Mouse (Mus musculus) hindbrain, embryonic 11.5 days (tissue): ENCODE measurements around the gene Nfkbib. TPM values are rescaled to one million over a fixed set of nuclear protein-coding genes. Genes with fewer than 3 reads are reported as not detected.

Source experiments
- ATAC-seq: fragments of 200-750 bp; cut with Nextera tagmentation; 2 replicates; pipeline ENCODE4 v1.8.0; 2017; ENCODE audit warnings: mild to moderate bottlenecking, moderate TSS enrichment, moderate library complexity; ENCODE audit not compliant: low FRiP score
- DNase-seq: peaks from one replicate; pipeline ENCODE4 v3.0.0-alpha.2; 2015; ENCODE audit warnings: low spot score
- H3K27ac ChIP-seq: fragments of 300-500 bp; sonication (generic); 2 replicates; pipeline ENCODE4 v1.5.1; 2014; ENCODE audit warnings: mild to moderate bottlenecking, low read depth, low read length
- H3K27me3 ChIP-seq: fragments of 300-500 bp; sonication (generic); 2 replicates; pipeline ENCODE4 v1.6.1; 2014; ENCODE audit warnings: mild to moderate bottlenecking, low read length, moderate library complexity, mixed read lengths; ENCODE audit not compliant: control insufficient read depth, insufficient read depth
- H3K36me3 ChIP-seq: fragments of 300-500 bp; sonication (generic); 2 replicates; pipeline ENCODE4 v1.6.1; 2014; ENCODE audit warnings: mild to moderate bottlenecking, low read length, moderate library complexity, mixed read lengths; ENCODE audit not compliant: control insufficient read depth, insufficient read depth
- H3K4me1 ChIP-seq: fragments of 300-500 bp; sonication (generic); replicated peaks from 2 replicates; pipeline ENCODE4 v1.6.1; 2014; ENCODE audit warnings: low read length, mixed read lengths; ENCODE audit not compliant: control insufficient read depth, insufficient read depth
- H3K4me2 ChIP-seq: fragments of 300-500 bp; sonication (generic); replicated peaks from 2 replicates; pipeline ENCODE4 v1.6.1; 2014; ENCODE audit warnings: mild to moderate bottlenecking, low read depth, low read length
- H3K4me3 ChIP-seq: fragments of 300-500 bp; sonication (generic); 2 replicates; pipeline ENCODE4 v1.5.1; 2014; ENCODE audit warnings: low read depth, low read length
- H3K9ac ChIP-seq: fragments of 300-500 bp; sonication (generic); 2 replicates; pipeline ENCODE4 v1.6.1; 2014; ENCODE audit warnings: low read depth, low read length
- H3K9me3 ChIP-seq: fragments of 300-500 bp; sonication (generic); 2 replicates; pipeline ENCODE4 v1.6.1; 2016; ENCODE audit warnings: low read length; ENCODE audit not compliant: control insufficient read depth
- WGBS: fragments of 180-500 bp; shearing (Covaris S2); extraction: QIAGEN DNeasy Blood & Tissue Kit; methylation state at CpG from one replicate; pipeline ENCODE4 v1.1.7; 2014; 5-methylcytosine and 5-hydroxymethylcytosine counted together
- polyA plus RNA-seq: library from polyadenylated mRNA; unstranded; fragments of >200 nt; fragmentation: Nextera tagmentation; extraction: Ambion mirVana; gene quantifications from 2 replicates; pipeline ENCODE4 v1.2.1, GENCODE M21; 2014

Gene Nfkbib
- polyA plus RNA-seq, 1 experiment from 2014 or later = 42.0 TPM

GRCm38 (mm10) chr7:28766910-28767309 is 402 bp downstream of the Nfkbib start:
- Histone ChIP-seq H3K36me3 (no peaks in the 10 kb centered on the region), H3K27ac (no peak overlapping the region), H3K4me2 (peak overlapping the region; percentile 63), H3K9ac (peak overlapping the region; percentile 53), H3K9me3 (no peaks in the 10 kb centered on the region), H3K4me3 (peak overlapping the region; percentile 80), H3K4me1 (no peaks in the 10 kb centered on the region), H3K27me3 (no peaks in the 10 kb centered on the region)
- DNase-seq (no peak), ATAC-seq (peak; percentile 25)
- WGBS = 5% methylated on average over 14 of the region's 14 CpGs

- Histone ChIP-seq H3K4me1 (no peaks in the 10 kb centered on the region), H3K4me3 (peak within 1 kb of the TSS; percentile 80), H3K27me3 (no peaks in the 10 kb centered on the region), H3K27ac (no peak within 1 kb of the TSS), H3K4me2 (peak within 1 kb of the TSS; percentile 64), H3K9me3 (no peaks in the 10 kb centered on the region), H3K9ac (peak within 1 kb of the TSS; percentile 66), H3K36me3 (no peaks in the 10 kb centered on the region)
- peak; percentile 97 for DNase-seq
- ATAC-seq = peak; percentile 99
- WGBS = under 1% methylated on average over 45 of the region's 45 CpGs
These were observed 986 bp downstream of the Nfkbib start, which contains the start of gene Sirt2 for GRCm38 (mm10) chr7:28766173-28766879. TSS of gene Sirt2 (plus strand) at chr7:28766735.

- no peaks in the 10 kb centered on the region for H3K27me3 ChIP-seq
- ATAC-seq (no peak), DNase-seq (no peak)
- H3K9ac ChIP-seq = no peak overlapping the region
- H3K4me3 ChIP-seq = no peak overlapping the region
- WGBS = 89% methylated on average over 6 of the region's 6 CpGs
- H3K27ac ChIP-seq = no peak overlapping the region
- H3K9me3 ChIP-seq = no peaks in the 10 kb centered on the region
- H3K4me1 ChIP-seq = no peaks in the 10 kb centered on the region
- no peaks in the 10 kb centered on the region for H3K36me3 ChIP-seq
- no peak overlapping the region for H3K4me2 ChIP-seq
These were observed 2.1 kb downstream of the Nfkbib start for GRCm38 (mm10) chr7:28765211-28765610.

- Histone ChIP-seq H3K9me3 (no peaks in the 10 kb centered on the region), H3K27me3 (no peaks in the 10 kb centered on the region), H3K4me3 (no peak overlapping the region), H3K27ac (no peak overlapping the region), H3K4me1 (no peaks in the 10 kb centered on the region), H3K4me2 (no peak overlapping the region), H3K36me3 (no peaks in the 10 kb centered on the region), H3K9ac (no peak overlapping the region)
- WGBS = 92% methylated on average over 9 of the region's 9 CpGs
- ATAC-seq = no peak
- DNase-seq = no peak
These were observed 5.4 kb downstream of the Nfkbib start for GRCm38 (mm10) chr7:28761907-28762306.

- Histone ChIP-seq H3K36me3 (no peaks in the 10 kb centered on the region), H3K4me3 (no peak overlapping the region), H3K4me1 (no peaks in the 10 kb centered on the region), H3K27ac (no peak overlapping the region), H3K27me3 (peaks cover 7% of the 10 kb centered on the region), H3K9ac (no peak overlapping the region), H3K4me2 (no peak overlapping the region), H3K9me3 (no peaks in the 10 kb centered on the region)
- ATAC-seq (no peak), DNase-seq (no peak)
- WGBS = 81% methylated on average over 13 of the region's 13 CpGs
These were observed 8.7 kb downstream of the Nfkbib start for GRCm38 (mm10) chr7:28758623-28759022.

- H3K4me1 ChIP-seq = no peaks in the 10 kb centered on the region
- H3K36me3 ChIP-seq = no peaks in the 10 kb centered on the region
- no peak within 1 kb of the TSS for H3K9ac ChIP-seq
- H3K4me3 ChIP-seq = no peak within 1 kb of the TSS; the same call in 1 of the 2 replicates
- H3K27ac ChIP-seq = no peak within 1 kb of the TSS
- H3K27me3 ChIP-seq = peaks cover 7% of the 10 kb centered on the region
- no peaks in the 10 kb centered on the region for H3K9me3 ChIP-seq
- 6% methylated on average over 17 of the region's 17 CpGs for WGBS
- no peak for DNase-seq
- no peak for ATAC-seq
- H3K4me2 ChIP-seq = peak within 1 kb of the TSS; percentile 26
These were observed 11.2 kb downstream of the Nfkbib start, which contains the start of gene Ccer2 for GRCm38 (mm10) chr7:28756079-28756478. TSS of gene Ccer2 (plus strand) at chr7:28756174.

- Histone ChIP-seq H3K27ac (no peak overlapping the region), H3K4me3 (no peak overlapping the region), H3K36me3 (no peaks in the 10 kb centered on the region; the same call in 1 of the 2 replicates), H3K27me3 (no peaks in the 10 kb centered on the region), H3K9ac (no peak overlapping the region), H3K9me3 (no peaks in the 10 kb centered on the region), H3K4me1 (no peaks in the 10 kb centered on the region), H3K4me2 (no peak overlapping the region)
- 93% methylated on average over 7 of the region's 7 CpGs for WGBS
- DNase-seq = no peak
- ATAC-seq = no peak
These were observed 17.4 kb downstream of the Nfkbib start for GRCm38 (mm10) chr7:28749935-28750334.

- WGBS = under 1% methylated on average over 39 of the region's 39 CpGs
- Histone ChIP-seq H3K4me2 (peak within 1 kb of the TSS; percentile 76), H3K27me3 (no peaks in the 10 kb centered on the region), H3K36me3 (no peaks in the 10 kb centered on the region; the same call in 1 of the 2 replicates), H3K27ac (no peak within 1 kb of the TSS; the same call in 1 of the 2 replicates), H3K9ac (peak within 1 kb of the TSS; percentile 76), H3K4me1 (no peaks in the 10 kb centered on the region), H3K4me3 (peak within 1 kb of the TSS; percentile 59), H3K9me3 (no peaks in the 10 kb centered on the region)
- DNase-seq (peak; percentile 93), ATAC-seq (peak; percentile 99)
These were observed 25.4 kb downstream of the Nfkbib start, which contains the start of the genes Mrps12 and Sars2 for GRCm38 (mm10) chr7:28741709-28742438. TSS of gene Mrps12 (minus strand) at chr7:28741820. TSS of gene Sars2 (plus strand) at chr7:28741992.
